Mouse (Mus musculus): ENCODE results near the gene Hspb9. TPM values are rescaled to one million over a fixed set of nuclear protein-coding genes. Genes with fewer than 3 reads are reported as not detected.

Gene Hspb9
- total and polyA plus RNA-seq, 2 experiments from 2014 or later = not detected

GRCm38 (mm10) chr11:100728601-100729000, 15.0 kb downstream of the Hspb9 start:
- Histone ChIP-seq H3K4me1 (ENCODE audit: insufficient read depth, low read length) (no peaks in the 10 kb centered on the region), H3K4me3 (ENCODE audit: low read depth, low read length) (no peak overlapping the region), H3K36me3 (ENCODE audit: insufficient read depth, low read length) (peaks cover 12% of the 10 kb centered on the region; the same call in 1 of the 2 replicates), H3K27ac (ENCODE audit: low read depth, low read length) (no peak overlapping the region), H3K9me3 (ENCODE audit: low read length) (no peaks in the 10 kb centered on the region), H3K9ac (replicated peaks; ENCODE audit: low read length, poor library complexity, severe bottlenecking) (no peak overlapping the region), H3K4me2 (ENCODE audit: low read depth, low read length, poor library complexity, severe bottlenecking) (no peak overlapping the region), H3K27me3 (ENCODE audit: insufficient read depth, low read length) (no peaks in the 10 kb centered on the region)
- WGBS = 87% methylated on average over 6 of the region's 6 CpGs
- TF ChIP-seq CTCF (IDR thresholded peaks at IDR 0.05) = no peak
- no peak for ATAC-seq (ENCODE audit: low FRiP score)
- no peak for DNase-seq (ENCODE audit: low spot score)

GRCm38 (mm10) chr11:100729976-100730375, 16.3 kb downstream of the Hspb9 start:
- 95% methylated on average over 4 of the region's 4 CpGs for WGBS
- Histone ChIP-seq H3K4me1 (ENCODE audit: insufficient read depth, low read length) (no peaks in the 10 kb centered on the region), H3K9ac (replicated peaks; ENCODE audit: low read length, poor library complexity, severe bottlenecking) (no peak overlapping the region), H3K27ac (ENCODE audit: low read depth, low read length) (no peak overlapping the region), H3K27me3 (ENCODE audit: insufficient read depth, low read length) (no peaks in the 10 kb centered on the region), H3K4me3 (ENCODE audit: low read depth, low read length) (no peak overlapping the region), H3K4me2 (ENCODE audit: low read depth, low read length, poor library complexity, severe bottlenecking) (no peak overlapping the region), H3K9me3 (ENCODE audit: low read length) (no peaks in the 10 kb centered on the region), H3K36me3 (ENCODE audit: insufficient read depth, low read length) (peaks cover 9% of the 10 kb centered on the region; the same call in 1 of the 2 replicates)
- TF ChIP-seq CTCF (IDR thresholded peaks at IDR 0.05) = no peak
- ATAC-seq (ENCODE audit: low FRiP score) (no peak), DNase-seq (ENCODE audit: low spot score) (no peak)

- Histone ChIP-seq H3K4me3 (ENCODE audit: low read depth, low read length) (no peak overlapping the region), H3K27ac (ENCODE audit: low read depth, low read length) (no peak overlapping the region), H3K36me3 (ENCODE audit: insufficient read depth, low read length) (peaks cover 9% of the 10 kb centered on the region; the same call in 1 of the 2 replicates), H3K9me3 (ENCODE audit: low read length) (no peaks in the 10 kb centered on the region), H3K9ac (replicated peaks; ENCODE audit: low read length, poor library complexity, severe bottlenecking) (no peak overlapping the region), H3K4me1 (ENCODE audit: insufficient read depth, low read length) (no peaks in the 10 kb centered on the region), H3K4me2 (ENCODE audit: low read depth, low read length, poor library complexity, severe bottlenecking) (no peak overlapping the region), H3K27me3 (ENCODE audit: insufficient read depth, low read length) (no peaks in the 10 kb centered on the region)
- TF ChIP-seq CTCF (IDR thresholded peaks at IDR 0.05) = no peak
- ATAC-seq (ENCODE audit: low FRiP score) = no peak
- WGBS = 85% methylated on average over 6 of the region's 6 CpGs
- no peak for DNase-seq (ENCODE audit: low spot score)
These were observed 17.0 kb downstream of the Hspb9 start for GRCm38 (mm10) chr11:100730477-100731205.

- WGBS = 90% methylated on average over 9 of the region's 9 CpGs
- Histone ChIP-seq H3K27ac (ENCODE audit: low read depth, low read length) (no peak overlapping the region), H3K9me3 (ENCODE audit: low read length) (no peaks in the 10 kb centered on the region), H3K9ac (replicated peaks; ENCODE audit: low read length, poor library complexity, severe bottlenecking) (no peak overlapping the region), H3K4me2 (ENCODE audit: low read depth, low read length, poor library complexity, severe bottlenecking) (no peak overlapping the region), H3K4me3 (ENCODE audit: low read depth, low read length) (no peak overlapping the region), H3K36me3 (ENCODE audit: insufficient read depth, low read length) (no peaks in the 10 kb centered on the region), H3K27me3 (ENCODE audit: insufficient read depth, low read length) (no peaks in the 10 kb centered on the region), H3K4me1 (ENCODE audit: insufficient read depth, low read length) (no peaks in the 10 kb centered on the region)
- DNase-seq (ENCODE audit: low spot score) (no peak), ATAC-seq (ENCODE audit: low FRiP score) (no peak)
- no peak for TF ChIP-seq CTCF (IDR thresholded peaks at IDR 0.05)
These were observed 21.6 kb downstream of the Hspb9 start for GRCm38 (mm10) chr11:100735134-100735865.

GRCm38 (mm10) chr11:100735954-100736745, 22.5 kb downstream of the Hspb9 start:
- H3K27ac ChIP-seq (ENCODE audit: low read depth, low read length) = no peak overlapping the region
- no peak for ATAC-seq (ENCODE audit: low FRiP score)
- H3K9me3 ChIP-seq (ENCODE audit: low read length) = no peaks in the 10 kb centered on the region
- 84% methylated on average over 14 of the region's 14 CpGs for WGBS
- no peak overlapping the region for H3K9ac ChIP-seq (replicated peaks; ENCODE audit: low read length, poor library complexity, severe bottlenecking)
- H3K27me3 ChIP-seq (ENCODE audit: insufficient read depth, low read length) = no peaks in the 10 kb centered on the region
- H3K36me3 ChIP-seq (ENCODE audit: insufficient read depth, low read length) = peaks cover 2% of the 10 kb centered on the region; the same call in 1 of the 2 replicates
- TF ChIP-seq CTCF (IDR thresholded peaks at IDR 0.05) = no peak
- H3K4me1 ChIP-seq (ENCODE audit: insufficient read depth, low read length) = no peaks in the 10 kb centered on the region
- no peak for DNase-seq (ENCODE audit: low spot score)
- H3K4me3 ChIP-seq (ENCODE audit: low read depth, low read length) = no peak overlapping the region
- 0 out of 2 replicates have a peak overlapping the region, but pooled peaks have one; percentile 74 for H3K4me2 ChIP-seq (ENCODE audit: low read depth, low read length, poor library complexity, severe bottlenecking)

Measured in midbrain, postnatal 0 days (tissue).